Mouse (Mus musculus) liver, embryonic 14.5 days (tissue): ENCODE measurements around the gene Tmem59l.

ENCODE experiments used
- CTCF ChIP-seq: IDR thresholded peaks from 2 replicates; pipeline ENCODE4 v1.5.1; 2016; ENCODE audit warnings: antibody characterized with exemption, low read depth, control low read depth
- EP300 ChIP-seq: IDR thresholded peaks from 2 replicates; pipeline ENCODE4 v1.6.1; 2016; ENCODE audit warnings: antibody characterized with exemption, low read depth

DNA sequence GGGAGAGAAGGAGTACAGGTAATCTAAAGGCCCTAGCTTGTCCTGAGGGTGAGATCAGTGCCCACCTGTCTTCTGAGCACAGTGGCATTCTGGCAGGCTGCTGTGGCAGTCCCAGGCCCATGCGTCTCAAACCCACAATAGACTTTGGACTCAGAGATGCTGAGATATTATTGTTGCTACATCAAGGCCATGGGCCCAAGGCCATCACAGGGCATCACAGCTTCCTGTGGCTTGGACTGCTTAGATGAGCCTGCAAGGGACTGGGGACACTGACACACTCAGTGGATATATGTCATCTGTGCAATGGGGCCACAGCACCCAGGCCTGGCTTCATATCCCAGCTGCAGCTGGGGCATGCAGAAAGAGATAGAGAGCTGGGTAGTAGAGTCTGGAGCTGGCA is 30.2 kb downstream of the Tmem59l start:
- TF ChIP-seq CTCF, result no peak
- TF ChIP-seq EP300, result no peak
